Mouse (Mus musculus): ENCODE data around the gene Adamts18. TPM values are rescaled to one million over a fixed set of nuclear protein-coding genes. Genes with fewer than 3 reads are reported as not detected.

Gene Adamts18
- polyA plus RNA-seq (2011; ENCODE audit: insufficient read depth, insufficient read length, low replicate concordance, missing spikeins): not detected in 2 replicates

GRCm38 (mm10) chr8:113848653-113849135, at the start of gene Adamts18:
TSS of gene Adamts18 (minus strand) at chr8:113848738.
- 4% methylated on average over 32 of the region's 32 CpGs for WGBS
- no peaks in the 10 kb centered on the region for H3K4me1 ChIP-seq (ENCODE audit: control insufficient read depth, insufficient read depth, low read length)
- TF ChIP-seq POLR2A (IDR thresholded peaks at IDR 0.05; ENCODE audit: borderline replicate concordance, control insufficient read depth, low read depth, low read length) (no peak), CTCF (IDR thresholded peaks at IDR 0.05; ENCODE audit: control insufficient read depth, insufficient read depth, low read length) (no peak)
- H3K27ac ChIP-seq (ENCODE audit: control insufficient read depth, insufficient read depth, low read depth, low read length, poor library complexity): no peak within 1 kb of the TSS
- H3K4me3 ChIP-seq (replicated peaks; ENCODE audit: control insufficient read depth, low read depth, low read length): no peak within 1 kb of the TSS

GRCm38 (mm10) chr8:113896446-113896845, 47.9 kb upstream of the Adamts18 start:
- no peak for TF ChIP-seq CTCF (IDR thresholded peaks at IDR 0.05; ENCODE audit: control insufficient read depth, insufficient read depth, low read length)
- no peak for TF ChIP-seq POLR2A (IDR thresholded peaks at IDR 0.05; ENCODE audit: borderline replicate concordance, control insufficient read depth, low read depth, low read length)
- no peak overlapping the region for H3K4me3 ChIP-seq (replicated peaks; ENCODE audit: control insufficient read depth, low read depth, low read length)
- 45% methylated on average over 1 of the region's 1 CpGs for WGBS
- no peak overlapping the region for H3K27ac ChIP-seq (ENCODE audit: control insufficient read depth, insufficient read depth, low read depth, low read length, poor library complexity)
- no peaks in the 10 kb centered on the region for H3K4me1 ChIP-seq (ENCODE audit: control insufficient read depth, insufficient read depth, low read length)

GRCm38 (mm10) chr8:113891376-113891775, 42.8 kb upstream of the Adamts18 start:
- Histone ChIP-seq H3K4me3 (replicated peaks; ENCODE audit: control insufficient read depth, low read depth, low read length) (no peak overlapping the region), H3K4me1 (ENCODE audit: control insufficient read depth, insufficient read depth, low read length) (no peaks in the 10 kb centered on the region), H3K27ac (ENCODE audit: control insufficient read depth, insufficient read depth, low read depth, low read length, poor library complexity) (no peak overlapping the region)
- 51% methylated on average over 3 of the region's 3 CpGs for WGBS
- TF ChIP-seq CTCF (IDR thresholded peaks at IDR 0.05; ENCODE audit: control insufficient read depth, insufficient read depth, low read length) (no peak), POLR2A (IDR thresholded peaks at IDR 0.05; ENCODE audit: borderline replicate concordance, control insufficient read depth, low read depth, low read length) (no peak)

- WGBS: 71% methylated on average over 3 of the region's 3 CpGs
- no peak for TF ChIP-seq POLR2A (IDR thresholded peaks at IDR 0.05; ENCODE audit: borderline replicate concordance, control insufficient read depth, low read depth, low read length)
- H3K27ac ChIP-seq (ENCODE audit: control insufficient read depth, insufficient read depth, low read depth, low read length, poor library complexity): no peak overlapping the region
- no peaks in the 10 kb centered on the region for H3K4me1 ChIP-seq (ENCODE audit: control insufficient read depth, insufficient read depth, low read length)
- no peak overlapping the region for H3K4me3 ChIP-seq (replicated peaks; ENCODE audit: control insufficient read depth, low read depth, low read length)
Observed at GRCm38 (mm10) chr8:113886509-113886908, 38.0 kb upstream of the Adamts18 start.

GRCm38 (mm10) chr8:113885101-113885500, 36.6 kb upstream of the Adamts18 start:
- Histone ChIP-seq H3K4me1 (ENCODE audit: control insufficient read depth, insufficient read depth, low read length) (no peaks in the 10 kb centered on the region), H3K27ac (ENCODE audit: control insufficient read depth, insufficient read depth, low read depth, low read length, poor library complexity) (no peak overlapping the region)
- WGBS: 53% methylated on average over 2 of the region's 2 CpGs

GRCm38 (mm10) chr8:113883994-113884393, 35.5 kb upstream of the Adamts18 start:
- WGBS: 35% methylated on average over 7 of the region's 7 CpGs
- no peak overlapping the region for H3K4me3 ChIP-seq (replicated peaks; ENCODE audit: control insufficient read depth, low read depth, low read length)
- H3K4me1 ChIP-seq (ENCODE audit: control insufficient read depth, insufficient read depth, low read length): no peaks in the 10 kb centered on the region
- TF ChIP-seq CTCF (IDR thresholded peaks at IDR 0.05; ENCODE audit: control insufficient read depth, insufficient read depth, low read length): no peak
- no peak for TF ChIP-seq POLR2A (IDR thresholded peaks at IDR 0.05; ENCODE audit: borderline replicate concordance, control insufficient read depth, low read depth, low read length)
- H3K27ac ChIP-seq (ENCODE audit: control insufficient read depth, insufficient read depth, low read depth, low read length, poor library complexity): no peak overlapping the region

More at GRCm38 (mm10) chr8:113885101-113885500, 36.6 kb upstream of the Adamts18 start:
- TF ChIP-seq CTCF (IDR thresholded peaks at IDR 0.05; ENCODE audit: control insufficient read depth, insufficient read depth, low read length) (no peak), POLR2A (IDR thresholded peaks at IDR 0.05; ENCODE audit: borderline replicate concordance, control insufficient read depth, low read depth, low read length) (no peak)
- H3K4me3 ChIP-seq (replicated peaks; ENCODE audit: control insufficient read depth, low read depth, low read length): no peak overlapping the region

- 38% methylated on average over 2 of the region's 2 CpGs for WGBS
- H3K4me3 ChIP-seq (replicated peaks; ENCODE audit: control insufficient read depth, low read depth, low read length): no peak overlapping the region
- no peak overlapping the region for H3K27ac ChIP-seq (ENCODE audit: control insufficient read depth, insufficient read depth, low read depth, low read length, poor library complexity)
- H3K4me1 ChIP-seq (ENCODE audit: control insufficient read depth, insufficient read depth, low read length): no peaks in the 10 kb centered on the region
- TF ChIP-seq CTCF (IDR thresholded peaks at IDR 0.05; ENCODE audit: control insufficient read depth, insufficient read depth, low read length) (no peak), POLR2A (IDR thresholded peaks at IDR 0.05; ENCODE audit: borderline replicate concordance, control insufficient read depth, low read depth, low read length) (no peak)
Observed at GRCm38 (mm10) chr8:113882558-113882957, 34.0 kb upstream of the Adamts18 start.

- TF ChIP-seq CTCF (IDR thresholded peaks at IDR 0.05; ENCODE audit: control insufficient read depth, insufficient read depth, low read length) (no peak), POLR2A (IDR thresholded peaks at IDR 0.05; ENCODE audit: borderline replicate concordance, control insufficient read depth, low read depth, low read length) (no peak)
- H3K27ac ChIP-seq (ENCODE audit: control insufficient read depth, insufficient read depth, low read depth, low read length, poor library complexity): no peak overlapping the region
- no peak overlapping the region for H3K4me3 ChIP-seq (replicated peaks; ENCODE audit: control insufficient read depth, low read depth, low read length)
- 80% methylated on average over 3 of the region's 3 CpGs for WGBS
- no peaks in the 10 kb centered on the region for H3K4me1 ChIP-seq (ENCODE audit: control insufficient read depth, insufficient read depth, low read length)
Observed at GRCm38 (mm10) chr8:113878411-113879006, 30.0 kb upstream of the Adamts18 start.
